Mouse (Mus musculus): ENCODE measurements around the gene Tmem156. TPM values are rescaled to one million over a fixed set of nuclear protein-coding genes. Genes with fewer than 3 reads are reported as not detected.

Tmem156 gene
- total and polyA plus RNA-seq, 3 experiments, result 0.27 TPM; not detected in 2

- peaks cover 6% of the 10 kb centered on the region for H3K4me1 ChIP-seq (ENCODE audit: control insufficient read depth, insufficient read depth, low read length)
- TF ChIP-seq CTCF (IDR thresholded peaks at IDR 0.05) (no peak), EP300 (IDR thresholded peaks at IDR 0.05; ENCODE audit: insufficient read depth, low read depth, low read length) (no peak), POLR2A (IDR thresholded peaks at IDR 0.05; ENCODE audit: insufficient read depth, low read depth, low read length) (no peak)
- WGBS, result 71% methylated on average over 13 of the region's 13 CpGs
- no peaks in the 10 kb centered on the region for H3K79me2 ChIP-seq (replicated peaks; ENCODE audit: control insufficient read depth, insufficient read depth, low read length)
- H3K4me3 ChIP-seq, result no peak overlapping the region
- intact Hi-C loops (cut with DNase I), result loop anchor here (5.0 kb wide), 1 partner anchor 121 kb away; no protein-coding TSS in a partner anchor
- no peak overlapping the region for H3K27ac ChIP-seq
- H3K9ac ChIP-seq (ENCODE audit: low read depth, low read length), result no peak overlapping the region
- H3K36me3 ChIP-seq (ENCODE audit: control insufficient read depth, insufficient read depth, low read length), result no peaks in the 10 kb centered on the region
- DNase-seq, result peak; percentile 29 to 34
- no peaks in the 10 kb centered on the region for H3K27me3 ChIP-seq (ENCODE audit: control insufficient read depth, insufficient read depth, low read length)
These were observed 55.3 kb downstream of the Tmem156 start for GRCm38 (mm10) chr5:65036597-65036996.

DNA sequence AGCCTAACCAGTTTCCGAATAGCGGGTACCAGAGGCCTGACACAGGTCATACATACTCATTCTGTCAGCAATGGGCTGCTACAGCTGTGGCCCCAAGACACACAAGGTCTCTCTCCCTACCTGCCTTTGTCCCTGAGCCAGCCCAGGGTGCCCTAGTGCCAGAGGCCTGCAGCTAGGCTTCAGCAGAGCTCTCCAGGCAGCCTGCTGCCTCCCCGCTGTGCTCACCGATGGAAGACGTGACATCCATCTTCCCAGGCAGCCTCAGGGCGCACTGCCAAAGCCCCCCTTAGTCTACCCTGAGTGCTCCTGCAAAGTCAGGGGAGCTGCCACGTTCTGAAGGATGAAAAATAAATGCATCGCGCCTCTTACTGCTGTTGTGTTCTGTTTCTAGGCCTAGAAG, 63.9 kb downstream of the Tmem156 start:
- H3K4me1 ChIP-seq (ENCODE audit: control insufficient read depth, insufficient read depth, low read length), result peaks cover 4% of the 10 kb centered on the region
- no peak overlapping the region for H3K27ac ChIP-seq
- no peak for TF ChIP-seq EP300 (IDR thresholded peaks at IDR 0.05; ENCODE audit: insufficient read depth, low read depth, low read length)
- TF ChIP-seq POLR2A (IDR thresholded peaks at IDR 0.05; ENCODE audit: insufficient read depth, low read depth, low read length), result no peak
- TF ChIP-seq CTCF (IDR thresholded peaks at IDR 0.05), result no peak
- 75% methylated on average over 9 of the region's 9 CpGs for WGBS
- no peak overlapping the region for H3K9ac ChIP-seq (ENCODE audit: low read depth, low read length)
- no peaks in the 10 kb centered on the region for H3K27me3 ChIP-seq (ENCODE audit: control insufficient read depth, insufficient read depth, low read length)
- no peaks in the 10 kb centered on the region for H3K79me2 ChIP-seq (replicated peaks; ENCODE audit: control insufficient read depth, insufficient read depth, low read length)
- intact Hi-C loops (cut with DNase I), result no loop called here
- no peaks in the 10 kb centered on the region for H3K36me3 ChIP-seq (ENCODE audit: control insufficient read depth, insufficient read depth, low read length)
- no peak overlapping the region for H3K4me3 ChIP-seq
- no peak for DNase-seq

- no peaks in the 10 kb centered on the region for H3K36me3 ChIP-seq (ENCODE audit: control insufficient read depth, insufficient read depth, low read length)
- TF ChIP-seq CTCF (IDR thresholded peaks at IDR 0.05) (no peak), EP300 (IDR thresholded peaks at IDR 0.05; ENCODE audit: insufficient read depth, low read depth, low read length) (no peak), POLR2A (IDR thresholded peaks at IDR 0.05; ENCODE audit: insufficient read depth, low read depth, low read length) (no peak)
- no peak overlapping the region for H3K27ac ChIP-seq
- no peaks in the 10 kb centered on the region for H3K79me2 ChIP-seq (replicated peaks; ENCODE audit: control insufficient read depth, insufficient read depth, low read length)
- no peak for DNase-seq
- intact Hi-C loops (cut with DNase I), result no loop called here
- H3K9ac ChIP-seq (ENCODE audit: low read depth, low read length), result no peak overlapping the region
- no peak overlapping the region for H3K4me3 ChIP-seq
- peaks cover 4% of the 10 kb centered on the region for H3K4me1 ChIP-seq (ENCODE audit: control insufficient read depth, insufficient read depth, low read length)
- H3K27me3 ChIP-seq (ENCODE audit: control insufficient read depth, insufficient read depth, low read length), result no peaks in the 10 kb centered on the region
- 48% methylated on average over 9 of the region's 9 CpGs for WGBS
These were observed 65.2 kb downstream of the Tmem156 start for GRCm38 (mm10) chr5:65026776-65027175.

DNA sequence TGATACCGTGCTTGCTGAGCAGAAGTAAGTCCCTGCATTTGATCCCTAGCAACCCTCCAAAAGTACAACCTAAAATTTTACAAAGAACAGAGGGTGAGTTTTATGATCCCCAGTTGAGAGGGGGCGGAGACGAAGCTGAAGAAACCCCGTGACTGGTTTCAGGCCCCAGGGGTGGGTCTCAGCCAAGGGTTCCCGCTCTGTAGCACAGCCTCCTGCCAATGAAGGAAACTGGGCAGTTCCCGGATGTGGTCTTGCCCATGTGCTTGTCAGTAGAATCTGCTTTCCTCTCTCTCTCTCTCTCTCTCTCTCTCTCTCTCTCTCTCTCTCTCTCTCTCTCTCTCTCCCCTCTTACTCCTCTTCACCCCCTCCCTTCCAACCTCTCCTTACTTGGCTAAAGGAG, 66.0 kb downstream of the Tmem156 start:
- TF ChIP-seq CTCF (IDR thresholded peaks at IDR 0.05) (no peak), POLR2A (IDR thresholded peaks at IDR 0.05; ENCODE audit: insufficient read depth, low read depth, low read length) (no peak), EP300 (IDR thresholded peaks at IDR 0.05; ENCODE audit: insufficient read depth, low read depth, low read length) (no peak)
- whole genome bisulfite sequencing, result 65% methylated on average over 6 of the region's 6 CpGs
- peak in 1 of 2 experiments; percentile 35 for DNase-seq
- Histone ChIP-seq H3K36me3 (ENCODE audit: control insufficient read depth, insufficient read depth, low read length) (no peaks in the 10 kb centered on the region), H3K4me3 (no peak overlapping the region), H3K27ac (no peak overlapping the region), H3K79me2 (replicated peaks; ENCODE audit: control insufficient read depth, insufficient read depth, low read length) (no peaks in the 10 kb centered on the region), H3K9ac (ENCODE audit: low read depth, low read length) (no peak overlapping the region), H3K27me3 (ENCODE audit: control insufficient read depth, insufficient read depth, low read length) (no peaks in the 10 kb centered on the region), H3K4me1 (ENCODE audit: control insufficient read depth, insufficient read depth, low read length) (peaks cover 4% of the 10 kb centered on the region)
- intact Hi-C loops (cut with DNase I), result no loop called here

GRCm38 (mm10) chr5:65024641-65025040, 67.3 kb downstream of the Tmem156 start:
- H3K27ac ChIP-seq, result no peak overlapping the region
- no peak overlapping the region for H3K4me3 ChIP-seq
- no peaks in the 10 kb centered on the region for H3K27me3 ChIP-seq (ENCODE audit: control insufficient read depth, insufficient read depth, low read length)
- WGBS, result 85% methylated on average over 2 of the region's 2 CpGs
- H3K4me1 ChIP-seq (ENCODE audit: control insufficient read depth, insufficient read depth, low read length), result peaks cover 4% of the 10 kb centered on the region
- TF ChIP-seq EP300 (IDR thresholded peaks at IDR 0.05; ENCODE audit: insufficient read depth, low read depth, low read length) (no peak), POLR2A (IDR thresholded peaks at IDR 0.05; ENCODE audit: insufficient read depth, low read depth, low read length) (no peak), CTCF (IDR thresholded peaks at IDR 0.05) (no peak)
- no peak overlapping the region for H3K9ac ChIP-seq (ENCODE audit: low read depth, low read length)
- H3K79me2 ChIP-seq (replicated peaks; ENCODE audit: control insufficient read depth, insufficient read depth, low read length), result no peaks in the 10 kb centered on the region
- no peaks in the 10 kb centered on the region for H3K36me3 ChIP-seq (ENCODE audit: control insufficient read depth, insufficient read depth, low read length)
- DNase-seq, result no peak
- intact Hi-C loops (cut with DNase I), result no loop called here

DNA sequence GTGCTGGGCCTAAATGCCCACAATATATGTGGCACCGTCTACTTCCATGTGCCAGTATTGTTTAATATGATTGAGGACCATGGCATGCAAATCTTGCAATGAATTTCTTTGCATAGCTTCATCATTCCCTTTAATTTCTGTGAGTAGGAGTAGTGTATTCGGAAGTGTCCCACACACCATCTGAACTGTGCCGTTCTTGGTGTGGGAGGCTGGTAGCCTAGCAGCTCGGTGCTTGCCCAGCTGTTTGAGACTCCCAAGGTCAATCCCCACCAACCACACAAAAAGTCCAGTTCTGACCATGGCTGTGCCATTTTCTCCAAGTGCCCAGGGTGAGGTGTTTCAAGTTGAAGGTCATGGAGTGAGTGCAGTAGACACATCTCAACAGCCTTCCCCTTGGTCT, 69.9 kb downstream of the Tmem156 start:
- TF ChIP-seq CTCF (IDR thresholded peaks at IDR 0.05), result no peak
- TF ChIP-seq POLR2A (IDR thresholded peaks at IDR 0.05; ENCODE audit: insufficient read depth, low read depth, low read length), result no peak
- TF ChIP-seq EP300 (IDR thresholded peaks at IDR 0.05; ENCODE audit: insufficient read depth, low read depth, low read length), result no peak
- DNase-seq, result no peak
- intact Hi-C loops (cut with DNase I), result no loop called here
- peaks cover 4% of the 10 kb centered on the region for H3K4me1 ChIP-seq (ENCODE audit: control insufficient read depth, insufficient read depth, low read length)
- H3K36me3 ChIP-seq (ENCODE audit: control insufficient read depth, insufficient read depth, low read length), result no peaks in the 10 kb centered on the region
- H3K27ac ChIP-seq, result no peak overlapping the region
- no peaks in the 10 kb centered on the region for H3K27me3 ChIP-seq (ENCODE audit: control insufficient read depth, insufficient read depth, low read length)
- 98% methylated on average over 4 of the region's 4 CpGs for WGBS
- H3K9ac ChIP-seq (ENCODE audit: low read depth, low read length), result no peak overlapping the region
- H3K4me3 ChIP-seq, result no peak overlapping the region
- no peaks in the 10 kb centered on the region for H3K79me2 ChIP-seq (replicated peaks; ENCODE audit: control insufficient read depth, insufficient read depth, low read length)
